Mouse (Mus musculus) cerebellum, postnatal 10 days (tissue): ENCODE measurements around the gene Spock1.
"Not testable (repeated sequence)": the region's sequence is repeated elsewhere in the genome, so short reads cannot be mapped to it uniquely, and the experiment has no call there.

ENCODE experiments used
- DNase-seq, 2 experiments: peaks; one replicate each; pipeline ENCODE4 v3.0.0; 2021; ENCODE audit warnings: mixed read lengths in 2 of 2

Gene Spock1

DNA sequence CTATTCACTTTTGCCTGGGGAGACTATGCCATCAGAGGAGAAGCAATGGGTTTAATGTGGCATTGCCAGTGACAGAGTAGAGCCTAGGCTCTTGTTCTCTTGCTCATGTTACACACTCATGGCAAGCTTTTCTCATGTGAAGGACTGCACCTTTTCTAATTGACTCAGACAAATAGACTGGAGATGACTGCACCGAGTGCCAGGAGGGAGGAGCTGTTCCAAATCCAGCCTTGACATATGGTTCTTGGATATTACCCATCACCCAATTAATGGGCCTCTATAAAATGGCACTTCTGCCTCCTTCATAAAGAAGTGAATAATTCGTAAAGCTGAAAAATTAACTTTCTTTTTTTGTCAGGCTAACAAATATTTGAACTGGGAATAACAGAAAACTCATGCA is 259.3 kb downstream of the Spock1 start:
- DNase-seq: peak; percentile 40 to 42

DNA sequence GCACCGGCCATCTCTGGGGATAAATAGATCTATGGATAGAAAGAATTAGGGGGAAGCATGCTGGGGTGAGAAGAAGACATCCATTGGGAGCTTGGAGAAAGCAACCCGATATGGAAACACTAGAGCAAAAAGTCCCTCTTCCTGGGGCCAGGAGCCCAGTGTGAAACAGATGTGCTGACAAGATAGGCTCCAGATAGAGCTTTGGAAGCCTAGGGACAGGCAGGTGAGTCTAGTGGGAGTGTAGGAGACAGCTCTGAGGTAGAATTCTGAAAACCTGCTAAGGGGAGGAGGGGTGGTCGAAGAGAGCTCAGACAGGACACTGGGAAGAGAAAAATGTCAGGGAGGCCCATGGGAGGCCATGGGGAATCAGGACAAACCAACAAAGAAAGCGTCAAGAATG is 260.7 kb downstream of the Spock1 start:
- DNase-seq: no peak

DNA sequence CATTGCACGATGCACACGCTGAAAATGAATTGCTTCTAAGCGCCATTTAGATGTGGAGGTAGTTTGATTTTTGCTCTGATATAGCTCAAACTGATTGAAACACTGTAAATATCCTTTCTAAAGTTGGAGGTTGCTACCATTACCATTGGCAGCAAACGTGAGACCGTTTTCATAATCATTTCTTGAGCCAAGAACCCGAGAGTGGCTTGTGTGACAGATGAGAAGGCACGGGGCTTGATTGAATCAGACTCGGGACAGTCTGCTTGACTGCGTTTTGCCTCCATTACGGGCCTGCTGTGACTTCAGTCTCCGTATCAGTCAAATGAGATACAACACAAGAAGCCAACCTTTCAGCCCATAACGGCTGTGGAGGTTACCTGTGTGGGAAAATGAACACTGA is 265.1 kb downstream of the Spock1 start:
- DNase-seq: peak; percentile 59 to 62

DNA sequence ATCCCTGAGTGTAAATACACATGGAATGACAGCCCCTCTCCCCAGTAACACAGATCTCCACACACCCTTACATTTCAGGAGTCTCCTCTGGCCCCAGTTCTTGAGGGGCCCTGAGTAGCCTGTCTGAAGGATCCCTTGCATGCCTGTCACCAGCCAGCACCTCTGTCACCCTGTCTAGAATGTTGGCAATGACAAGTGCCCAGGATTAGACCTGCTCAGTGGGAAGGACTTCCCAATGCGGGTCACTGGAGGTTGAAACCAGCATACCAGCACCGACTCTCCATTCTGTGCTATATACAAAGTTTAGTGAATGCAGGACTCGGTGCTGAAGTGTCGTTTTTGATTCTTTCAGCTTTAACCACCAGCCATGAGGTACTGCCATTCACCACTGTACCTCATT is 266.5 kb downstream of the Spock1 start:
- DNase-seq: no peak

DNA sequence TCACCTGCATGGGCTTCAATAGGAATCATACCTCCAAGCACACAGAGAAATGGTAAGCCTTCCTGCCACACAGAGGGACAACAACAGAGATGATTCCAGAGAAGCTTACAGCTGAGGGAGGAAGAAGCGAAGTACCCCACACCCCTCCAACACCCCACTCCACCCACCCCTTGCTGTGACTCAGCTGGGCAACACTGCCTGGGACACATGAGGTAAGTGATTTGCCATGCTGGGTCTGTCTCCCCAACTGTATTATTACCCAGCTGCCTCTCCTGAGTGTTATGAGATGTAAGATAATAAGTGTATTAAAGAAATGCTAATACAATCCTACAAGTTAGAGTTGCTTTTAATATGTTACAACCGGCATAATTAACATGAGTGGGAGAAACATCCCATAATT is 267.2 kb downstream of the Spock1 start:
- DNase-seq: no peak

DNA sequence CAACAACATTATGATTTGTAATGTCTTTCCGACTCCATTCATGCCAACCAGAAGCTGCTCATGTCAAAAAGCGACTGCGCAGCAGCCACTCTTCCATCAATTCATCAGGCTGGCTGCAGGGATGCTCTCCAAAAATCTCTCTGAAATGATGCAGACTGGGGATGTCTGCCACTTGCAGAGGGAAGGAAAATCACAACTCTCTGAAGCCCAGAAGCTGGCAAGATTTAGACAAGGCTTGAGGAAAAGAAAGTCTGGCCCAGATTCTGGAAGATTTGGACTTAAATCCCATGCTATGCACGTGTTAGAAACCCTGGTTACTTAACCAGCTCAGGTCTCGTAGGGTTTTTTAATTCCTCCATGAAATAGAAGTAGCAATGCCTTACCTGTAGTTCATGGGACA is 269.3 kb downstream of the Spock1 start:
- no peak for DNase-seq

DNA sequence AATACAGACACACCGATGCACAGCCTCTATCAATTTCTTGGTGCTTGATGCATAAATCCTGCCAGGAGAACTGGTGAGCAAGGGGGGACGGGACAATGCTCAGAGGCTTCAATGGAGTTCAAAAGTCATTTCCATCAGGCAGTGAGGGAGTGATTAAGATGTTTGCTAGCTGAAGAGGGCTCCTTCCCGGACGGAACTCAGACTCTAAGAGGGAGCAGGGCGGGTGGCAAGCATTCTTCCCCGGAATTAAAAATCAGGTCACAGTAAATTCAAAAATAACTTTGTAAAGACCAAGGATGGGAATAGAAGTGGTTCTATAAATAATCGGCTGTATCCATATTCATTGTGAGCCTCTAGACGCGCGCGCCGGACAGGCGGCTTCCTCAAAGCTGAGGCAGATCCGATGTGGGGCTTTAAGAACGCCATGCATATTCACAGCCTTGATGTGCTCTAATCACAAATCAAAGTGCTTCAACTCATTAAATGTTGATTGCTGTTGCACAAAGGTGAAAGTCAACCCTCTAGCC is 270.5 kb downstream of the Spock1 start:
- DNase-seq: no peak

DNA sequence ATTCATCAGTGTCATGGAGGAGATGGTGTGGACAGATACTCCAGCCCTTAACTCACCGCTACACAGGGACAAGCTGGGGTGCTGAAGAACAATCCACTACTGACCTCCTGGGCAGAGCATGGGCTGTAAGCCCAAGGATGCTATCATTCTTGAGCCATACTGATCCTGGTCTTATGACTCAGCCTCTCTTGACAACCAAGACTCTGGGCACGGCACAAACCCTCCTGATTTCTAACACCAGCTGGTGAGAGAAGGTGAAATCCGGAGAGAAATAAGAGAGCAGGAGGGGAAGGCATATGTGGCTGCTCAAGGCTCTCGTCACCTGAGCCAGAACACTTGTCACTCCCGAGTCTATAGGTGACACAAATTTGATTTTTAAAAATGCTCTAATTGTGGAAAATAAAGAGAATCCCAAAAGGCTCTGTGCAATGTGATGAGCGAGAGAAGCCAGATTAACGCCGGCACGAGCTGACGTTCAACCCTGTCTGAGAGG is 271.0 kb downstream of the Spock1 start:
- peak in 1 of 2 experiments; percentile 34 for DNase-seq

DNA sequence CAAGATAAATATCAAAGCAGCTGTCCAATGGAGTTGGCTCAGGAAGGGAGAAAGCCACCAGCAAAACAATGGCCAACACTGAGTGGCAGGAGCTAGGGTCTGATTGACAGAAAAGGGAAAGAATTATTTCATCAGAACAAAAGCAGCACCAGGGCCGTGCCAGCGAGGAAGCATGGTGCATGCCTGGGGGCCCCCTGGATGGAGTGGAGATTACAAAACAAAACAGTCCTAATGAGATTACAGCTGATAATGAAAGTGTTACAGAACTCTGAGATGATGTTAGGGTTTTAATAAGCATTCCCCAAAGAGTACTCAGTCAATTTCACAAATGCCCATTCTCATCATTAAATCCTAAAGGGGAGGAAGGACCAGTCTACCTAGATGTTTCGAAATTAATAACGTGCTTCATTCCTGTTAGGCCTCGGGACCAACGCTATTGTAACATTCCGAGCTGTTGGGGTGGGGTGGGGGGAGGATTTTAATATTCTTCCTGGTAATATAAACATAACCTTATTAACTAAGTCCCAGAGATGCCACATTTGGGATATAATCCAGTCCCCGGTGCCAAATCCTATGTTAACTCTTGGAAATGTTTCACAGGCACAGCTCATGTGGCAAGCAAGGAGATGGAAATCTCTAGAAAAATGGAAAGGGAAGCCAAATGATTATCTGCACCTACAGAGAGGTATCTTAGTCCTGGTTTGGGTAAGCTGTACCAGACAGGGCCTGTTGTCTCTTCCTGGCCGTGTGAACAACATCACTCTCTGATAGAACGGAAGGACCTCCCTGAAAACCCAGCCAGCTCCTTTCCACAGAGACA is 271.7 kb downstream of the Spock1 start:
- DNase-seq: peak; percentile 20 to 28

DNA sequence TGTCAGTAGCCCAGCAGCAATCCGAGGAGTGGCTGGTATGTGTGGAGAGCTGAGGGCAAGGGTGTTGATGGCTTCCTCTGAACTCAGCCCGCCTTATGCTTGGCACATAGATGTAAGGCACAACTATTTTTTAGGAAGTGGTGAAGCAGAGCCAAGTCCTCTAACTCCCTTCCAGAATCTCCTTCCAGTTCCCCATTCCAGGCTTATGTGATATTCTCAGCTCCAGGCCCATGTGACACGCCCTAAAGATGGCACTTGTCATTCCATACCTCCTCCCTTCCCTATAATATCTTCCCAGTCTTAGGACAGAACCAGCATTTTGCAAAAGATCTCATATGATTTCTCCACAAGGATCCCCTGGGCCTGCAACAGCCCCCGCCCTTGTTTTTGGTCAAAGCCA is 277.6 kb downstream of the Spock1 start:
- DNase-seq: no peak

DNA sequence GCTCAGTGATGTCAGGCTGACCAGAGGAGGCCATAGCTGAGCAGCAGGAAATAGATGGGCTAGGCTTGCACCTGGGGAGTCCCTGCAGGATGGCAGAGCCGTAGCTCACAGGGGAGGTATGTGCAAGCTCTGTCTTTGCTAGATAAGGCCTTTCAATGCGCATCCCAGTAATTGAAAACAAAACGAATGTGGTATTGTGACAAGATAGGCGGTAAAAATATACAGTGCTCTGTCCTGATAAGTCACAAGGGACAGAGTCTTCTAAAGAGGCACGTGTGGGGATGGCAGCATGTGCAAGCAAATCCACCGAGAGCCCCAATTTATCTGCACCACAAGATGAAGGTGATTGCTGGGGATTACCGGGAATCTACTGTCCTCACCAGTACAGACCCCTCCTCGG is 279.9 kb downstream of the Spock1 start:
- no peak for DNase-seq

DNA sequence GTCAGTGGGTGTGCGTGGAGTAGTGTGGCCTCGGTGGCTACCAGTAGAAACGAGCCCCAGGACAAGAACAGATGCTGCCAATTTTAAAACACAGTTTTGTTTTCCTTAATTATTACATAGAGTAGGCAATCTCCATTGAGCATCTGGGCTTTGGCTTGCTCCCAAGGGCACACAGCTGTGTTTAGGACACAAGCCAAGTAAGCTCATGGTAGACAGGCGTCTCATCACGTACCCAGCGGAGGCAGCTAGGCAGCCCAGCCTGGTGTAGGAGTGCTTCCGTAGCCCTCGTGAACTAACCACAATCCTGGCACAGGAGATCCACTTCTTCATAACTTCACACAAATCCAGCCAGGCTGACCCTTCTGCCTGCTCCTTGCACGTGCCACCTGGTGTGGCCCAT is 281.7 kb downstream of the Spock1 start:
- no peak for DNase-seq

DNA sequence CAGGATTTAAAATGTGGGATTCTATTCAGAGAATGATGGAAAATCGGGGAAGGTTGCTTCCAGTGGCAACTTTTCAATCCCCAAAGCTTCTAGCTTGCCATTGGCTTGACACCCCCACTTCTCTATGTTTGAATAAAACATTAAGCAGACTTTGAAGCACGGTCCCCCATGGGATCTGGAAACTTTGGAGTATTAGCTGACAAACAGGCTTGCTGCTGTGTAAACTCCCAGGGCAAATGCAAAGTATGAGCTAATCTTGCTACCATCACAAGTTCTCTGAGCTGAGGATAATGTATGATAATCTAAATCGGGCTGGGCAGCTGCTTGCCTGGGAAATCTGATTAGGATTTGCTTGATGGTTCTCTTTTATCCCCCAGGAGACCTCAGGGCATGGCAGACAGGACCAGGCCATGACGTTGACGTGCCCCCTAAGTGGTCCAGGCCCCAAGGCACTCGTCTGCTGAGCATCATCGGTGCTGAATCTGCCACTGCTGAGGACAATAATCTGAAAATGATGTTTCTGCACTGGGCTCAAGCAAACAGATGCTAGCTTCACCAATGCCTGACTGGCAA is 284.1 kb downstream of the Spock1 start:
- no peak for DNase-seq

DNA sequence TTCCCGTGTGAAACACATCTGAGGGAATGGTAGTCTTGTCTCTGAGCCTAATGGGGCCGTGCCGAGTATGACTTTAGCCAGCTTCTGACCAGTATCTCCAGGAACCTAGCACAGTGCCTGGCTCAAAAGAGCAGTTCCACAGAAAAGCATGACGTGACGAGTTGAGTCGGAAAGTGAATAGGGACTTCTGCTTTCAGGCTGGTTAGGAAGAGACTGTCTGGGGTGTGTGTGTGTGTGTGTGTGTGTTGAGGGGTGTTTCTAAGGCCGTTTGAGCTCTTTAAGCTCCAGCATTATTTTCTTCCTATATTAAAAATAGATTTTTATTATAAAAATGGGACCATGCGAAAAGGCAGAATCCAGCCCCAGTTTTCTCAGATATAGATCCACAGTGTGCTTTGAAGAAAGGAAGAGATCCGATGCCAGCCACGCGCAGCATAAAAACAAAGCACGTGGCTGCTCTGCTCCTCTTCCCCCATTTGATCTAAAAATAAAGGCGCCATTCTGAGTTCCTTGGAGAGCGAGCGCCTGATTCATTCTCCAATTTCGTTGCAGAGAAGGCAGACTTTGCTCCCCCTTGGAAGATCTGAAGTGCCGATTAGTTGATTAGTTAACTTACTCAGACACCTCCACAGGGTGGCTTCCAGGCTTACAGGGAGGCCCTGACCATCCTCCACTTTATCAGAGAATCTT is 288.9 kb downstream of the Spock1 start:
- no peak for DNase-seq

DNA sequence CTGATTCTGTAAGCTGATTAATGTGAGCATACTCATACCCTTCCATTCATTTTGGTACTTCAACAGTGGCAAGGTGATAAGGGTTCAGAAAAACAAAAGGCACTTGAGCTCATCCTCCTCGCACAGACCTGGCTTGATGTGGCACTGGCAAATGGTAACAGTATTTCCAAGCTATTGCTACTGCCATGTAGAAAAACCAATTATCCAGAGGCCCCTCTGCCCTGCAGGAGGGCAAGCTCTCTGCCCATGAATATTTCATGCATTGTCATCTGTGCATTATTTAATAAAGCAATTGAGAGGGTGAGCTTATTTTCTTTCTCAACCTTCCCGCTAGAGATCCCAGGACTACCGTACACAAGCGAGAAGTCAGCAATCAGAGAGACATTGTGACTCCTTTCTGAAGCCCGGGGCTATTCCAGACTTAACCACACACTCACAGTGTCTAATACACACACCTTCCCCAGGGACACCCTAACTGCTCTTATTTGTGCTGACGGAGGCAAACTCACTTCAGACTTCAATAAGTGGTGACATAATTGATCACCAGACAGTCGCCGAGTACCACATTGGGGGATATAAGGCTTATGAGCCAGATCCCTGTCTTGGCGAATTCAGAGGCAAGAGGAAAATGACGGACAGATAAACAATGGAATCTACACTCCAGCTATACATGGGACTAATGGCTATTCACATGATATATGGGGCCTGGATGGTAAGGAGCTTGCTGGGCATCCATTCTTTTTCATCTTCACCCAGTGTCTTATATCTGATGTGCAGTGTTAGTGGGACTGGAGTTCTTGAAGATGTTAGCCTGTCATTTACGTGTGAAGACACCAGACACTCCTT is 296.6 kb downstream of the Spock1 start:
- DNase-seq: no peak

DNA sequence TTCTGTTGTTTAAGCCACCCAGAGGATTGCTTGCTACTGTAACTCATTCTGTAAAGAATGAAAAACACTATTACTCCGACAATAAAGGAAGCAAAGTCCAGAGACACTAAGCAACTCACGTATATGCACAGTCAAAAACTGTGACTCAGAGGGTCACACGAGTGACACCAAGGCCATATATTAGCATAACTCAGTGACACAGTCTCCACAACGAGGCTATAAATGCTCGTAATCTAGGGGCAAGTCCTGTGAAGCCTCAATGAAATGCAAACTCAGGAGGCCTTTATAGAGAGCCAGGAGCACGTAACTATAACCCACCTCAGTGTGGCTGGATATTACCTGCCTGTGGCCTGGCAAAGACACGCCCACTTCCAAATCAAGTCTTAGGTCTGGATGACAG is 298.2 kb downstream of the Spock1 start:
- DNase-seq: no peak

DNA sequence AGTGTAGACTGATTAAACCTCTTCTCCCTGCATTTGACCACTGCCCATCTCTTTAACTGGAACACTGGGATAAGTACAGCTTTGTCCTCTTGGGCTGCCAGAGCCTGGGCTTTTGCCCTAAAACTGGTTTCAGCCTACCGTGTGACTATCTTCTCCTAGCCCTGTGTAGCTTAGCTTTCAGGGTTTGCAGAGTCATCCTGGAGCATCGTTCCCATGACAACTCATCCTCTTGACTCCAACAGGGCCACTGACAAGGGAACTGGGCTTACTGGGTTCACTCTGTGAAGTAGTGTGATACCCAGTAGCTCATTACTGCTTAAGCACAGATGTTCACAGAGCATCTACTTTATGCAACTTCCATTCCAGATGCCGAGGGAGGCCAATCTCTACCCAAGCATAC is 303.7 kb downstream of the Spock1 start:
- no peak for DNase-seq

DNA sequence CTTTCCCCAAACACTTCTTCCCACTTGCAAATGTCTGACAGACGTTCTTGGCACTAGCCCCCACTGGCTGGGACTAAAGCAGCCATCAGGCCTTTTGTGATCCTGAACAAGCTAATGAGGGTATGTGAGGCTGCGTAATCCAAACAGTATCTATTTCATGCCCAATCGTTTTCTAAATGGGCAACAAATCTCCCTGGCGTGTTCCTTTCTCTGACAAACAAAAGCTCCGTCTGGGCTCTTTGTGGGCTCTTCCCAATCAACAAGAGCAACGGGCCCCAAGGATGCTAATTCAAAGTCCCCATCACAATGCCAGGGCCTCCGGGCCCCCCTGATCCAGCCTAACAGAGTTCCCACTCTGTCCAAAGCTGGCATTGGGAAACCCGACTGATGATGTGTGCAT is 304.9 kb downstream of the Spock1 start:
- DNase-seq: no peak

DNA sequence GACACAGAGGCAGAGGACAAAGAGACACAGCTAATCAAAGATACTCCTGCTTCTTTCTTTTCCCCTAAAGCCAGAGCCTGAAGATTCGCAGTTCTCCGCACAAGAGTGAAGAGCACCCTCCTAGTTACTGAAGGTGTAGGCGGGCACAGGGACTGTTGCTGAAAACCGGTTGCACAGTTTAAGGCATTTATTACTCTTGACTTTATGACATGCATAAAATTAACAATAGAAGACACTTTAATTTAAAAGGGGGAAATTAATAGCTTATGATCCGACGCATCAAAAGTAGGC is 312.4 kb downstream of the Spock1 start:
- DNase-seq: no peak

DNA sequence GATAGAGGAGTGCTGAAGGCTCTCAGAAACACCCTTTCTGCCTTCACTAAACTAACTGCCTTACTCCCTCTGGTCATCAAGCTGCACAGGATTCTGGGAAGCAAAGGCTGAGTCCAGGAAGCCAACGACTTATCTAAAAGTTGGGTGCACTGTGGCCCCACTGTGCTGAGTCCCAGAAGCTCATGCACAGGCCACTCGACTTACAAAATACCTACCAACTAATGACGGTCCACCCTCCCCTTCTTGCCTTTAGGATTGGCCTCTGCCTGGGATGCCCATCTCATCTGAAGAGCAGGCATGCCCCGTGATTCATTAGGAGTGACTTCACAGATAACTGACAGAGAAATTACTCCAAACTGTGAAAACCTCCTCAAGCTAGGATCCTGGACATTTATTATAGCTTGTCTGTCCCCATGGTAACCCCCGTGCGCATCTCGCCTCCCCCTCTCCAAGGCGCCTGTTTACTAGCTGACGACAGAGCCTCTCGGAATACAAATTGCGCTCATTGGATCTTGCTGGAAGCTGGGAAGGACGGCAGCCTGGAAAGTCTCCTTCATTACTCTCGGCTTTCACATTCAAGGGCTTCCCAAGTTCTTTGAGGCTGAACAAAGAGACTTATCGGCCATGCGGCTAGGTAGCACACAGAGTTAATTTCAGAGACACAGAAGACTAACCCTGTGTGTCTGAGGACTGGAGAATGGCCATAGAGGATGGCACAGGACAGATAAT is 312.9 kb downstream of the Spock1 start:
- peak; percentile 31 to 33 for DNase-seq

DNA sequence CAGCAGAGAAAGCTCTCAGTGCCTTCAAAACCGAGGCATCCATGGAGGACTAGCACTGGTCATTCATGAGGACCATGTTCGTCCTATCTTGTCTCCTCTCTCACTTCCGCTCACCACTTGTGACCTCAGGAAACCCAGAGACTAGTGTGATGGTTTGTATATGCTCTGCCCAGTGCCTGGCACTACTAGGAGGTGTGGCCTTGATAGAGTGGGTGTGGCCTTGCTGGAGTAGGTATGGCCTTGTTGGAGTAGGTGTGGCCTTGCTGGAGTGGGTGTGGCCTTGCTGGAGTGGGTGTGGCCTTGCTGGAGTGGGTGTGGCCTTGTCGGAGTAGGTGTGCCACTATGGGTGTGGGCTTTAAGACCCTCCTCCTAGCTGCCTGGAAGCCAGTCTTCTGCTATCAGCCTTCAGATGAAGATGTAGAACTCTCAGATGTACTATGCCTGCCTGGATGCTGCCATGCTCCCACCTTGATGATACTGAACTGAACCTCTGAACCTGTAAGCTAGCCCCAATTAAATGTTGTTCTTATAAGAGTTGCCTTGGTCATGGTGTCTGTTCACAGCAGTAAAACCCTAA is 318.7 kb downstream of the Spock1 start:
- not testable (repeated sequence) for DNase-seq
